Mouse (Mus musculus): ENCODE measurements around the gene Mrtfa.

The Mrtfa gene

GRCm38 (mm10) chr15:80977620-80978334, 212.8 kb downstream of the Mrtfa start, which contains the start of gene Sgsm3:
Gene Sgsm3 (plus strand): TSS chr15:80977765.
- DNase-seq, result peak; percentile 91

GRCm38 (mm10) chr15:80975666-80976065, 214.9 kb downstream of the Mrtfa start:
- no peak for DNase-seq

DNA sequence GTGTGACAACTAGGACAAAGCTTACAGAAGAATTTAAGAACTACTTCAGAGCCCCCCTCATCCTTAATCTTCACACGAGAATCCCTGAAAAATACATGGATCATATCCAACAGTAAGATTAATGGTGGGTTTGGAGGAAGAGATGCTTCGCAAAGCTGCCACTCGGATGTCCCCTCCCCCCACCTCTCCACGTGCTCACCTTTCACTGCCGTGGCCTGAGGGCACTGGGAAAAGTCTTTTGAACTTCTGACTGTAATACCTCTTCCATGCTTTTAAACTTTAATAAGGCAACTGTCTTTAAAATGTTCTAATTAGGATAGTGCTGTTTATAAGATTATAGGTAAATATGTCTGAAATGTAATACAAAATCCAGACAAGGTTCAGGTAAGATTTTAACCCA, 216.2 kb downstream of the Mrtfa start:
- no peak for DNase-seq

- DNase-seq, result no peak
Measured at GRCm38 (mm10) chr15:80969371-80969770, 221.2 kb downstream of the Mrtfa start.

Measured in thymus, postnatal 4 days (tissue).